Mouse (Mus musculus) erythroblast, embryonic 14.5 days (primary cell): Measurements from ENCODE around the gene Dennd1b.

Source experiments
- GATA1 ChIP-seq: IDR thresholded peaks from 2 replicates; pipeline ENCODE4 v1.6.1; 2012; ENCODE audit warnings: low read length, inconsistent platforms, mixed read lengths
- TAL1 ChIP-seq: IDR thresholded peaks from 3 replicates; pipeline ENCODE4 v1.6.1; 2012; ENCODE audit warnings: low read length, inconsistent platforms, mixed read lengths

DNA sequence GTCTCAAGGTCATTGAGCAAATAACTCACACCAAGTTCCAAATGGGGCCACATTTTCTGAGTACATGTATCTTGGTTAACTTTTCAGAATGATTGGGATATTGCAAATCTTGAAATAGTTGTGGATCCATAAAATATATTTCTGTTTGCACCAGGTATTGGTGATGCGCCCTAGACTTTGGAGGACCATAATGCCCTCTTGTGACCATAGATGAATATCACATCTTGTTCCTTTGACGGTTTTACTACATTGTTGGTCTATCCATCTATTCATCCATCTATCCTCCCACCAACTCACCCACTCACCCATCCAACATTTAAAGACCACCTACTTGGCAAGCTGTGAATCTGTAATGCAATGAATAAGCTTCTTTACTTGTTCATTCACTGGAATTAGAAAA is 120.1 kb downstream of the Dennd1b start:
- TF ChIP-seq TAL1 (no peak), GATA1 (no peak)
